Mouse (Mus musculus): ENCODE data around the gene Sirt1. TPM values are rescaled to one million over a fixed set of nuclear protein-coding genes. Genes with fewer than 3 reads are reported as not detected.
A peak's percentile ranks its signal among the peaks of the same experiment; 100 is the strongest.

The Sirt1 gene
- total and polyA plus RNA-seq, 3 experiments, result 9.1 to 19.8 TPM; not detected in 1

- TF ChIP-seq POLR2AphosphoS2 (IDR thresholded peaks at IDR 0.05; ENCODE audit: low read length) (peak; percentile 72; the same call in 1 of the 2 replicates), ZC3H11A (IDR thresholded peaks at IDR 0.05; ENCODE audit: low read depth, low read length) (no peak), TAL1 (IDR thresholded peaks at IDR 0.05; ENCODE audit: low read length) (peak; percentile 96), EP300 (IDR thresholded peaks at IDR 0.05; ENCODE audit: low read depth in 1 of 2, low read length in 2 of 2) (peak; percentile 98 to 99), HCFC1 (IDR thresholded peaks at IDR 0.05; ENCODE audit: low read depth, low read length) (peak; percentile 62), MAZ (IDR thresholded peaks at IDR 0.05; ENCODE audit: low read depth, low read length) (peak; percentile 72), TCF12 (IDR thresholded peaks at IDR 0.05; ENCODE audit: low read depth, low read length) (peak; percentile 100), KAT2A (conservative IDR thresholded peaks at IDR 0.05; ENCODE audit: low read depth, low read length) (peak; percentile 37; the same call in 1 of the 2 replicates), ELF1 (IDR thresholded peaks at IDR 0.05; ENCODE audit: low read depth, low read length) (peak; percentile 71), MYB (IDR thresholded peaks at IDR 0.05; ENCODE audit: low read depth, low read length) (peak; percentile 10; the same call in 1 of the 2 replicates), MAFK (IDR thresholded peaks at IDR 0.05; ENCODE audit: borderline replicate concordance, low read depth, low read length) (peak; percentile 63; the same call in 1 of the 2 replicates), BHLHE40 (IDR thresholded peaks at IDR 0.05; ENCODE audit: borderline replicate concordance, low read depth, low read length) (peak; percentile 91)
These were observed 104.5 kb downstream of the Sirt1 start (continued) for GRCm38 (mm10) chr10:63277010-63277409.

GRCm38 (mm10) chr10:63272868-63273267, 108.6 kb downstream of the Sirt1 start:
- H3K9me3 ChIP-seq (replicated peaks; ENCODE audit: insufficient read depth, low read length), result no peaks in the 10 kb centered on the region
- H3K27ac ChIP-seq (ENCODE audit: control insufficient read depth, low read depth, low read length), result peak overlapping the region; percentile 13; the same call in 1 of the 2 replicates
- no peak overlapping the region for H3K4me3 ChIP-seq (ENCODE audit: control insufficient read depth in 1 of 2, insufficient read depth in 1 of 2, low read depth in 2 of 2, low read length in 2 of 2)
- peaks cover 22 to 46% of the 10 kb centered on the region in 2 experiments for H3K36me3 ChIP-seq (ENCODE audit: control insufficient read depth in 1 of 2, insufficient read depth in 2 of 2, low read length in 2 of 2)
- DNase-seq (ENCODE audit: low read depth, low spot score), result peak; percentile 44
- H3K9ac ChIP-seq (ENCODE audit: control insufficient read depth, low read depth, low read length, poor library complexity, severe bottlenecking), result no peak overlapping the region
- H3K27me3 ChIP-seq (ENCODE audit: control insufficient read depth in 1 of 2, insufficient read depth in 2 of 2, low read length in 2 of 2), result no peaks in the 10 kb centered on the region
- H3K79me2 ChIP-seq (ENCODE audit: control insufficient read depth, insufficient read depth, low read length, poor library complexity), result peaks cover 3% of the 10 kb centered on the region
- peaks cover 20 to 24% of the 10 kb centered on the region in 2 experiments for H3K4me1 ChIP-seq (ENCODE audit: control insufficient read depth in 1 of 2, insufficient read depth in 2 of 2, low read length in 2 of 2)
- TF ChIP-seq GATA1 (IDR thresholded peaks at IDR 0.05; ENCODE audit: low read depth, low read length), result peak; percentile 65
- peak; percentile 66 to 70; a peak in 3 of 4 replicates for TF ChIP-seq EP300 (IDR thresholded peaks at IDR 0.05; ENCODE audit: low read depth in 1 of 2, low read length in 2 of 2)
- TF ChIP-seq CHD2 (IDR thresholded peaks at IDR 0.05; ENCODE audit: low read length), result no peak
- TF ChIP-seq MAZ (IDR thresholded peaks at IDR 0.05; ENCODE audit: low read depth, low read length), result 0 out of 2 replicates have a peak, but pooled peaks have one; percentile 34
- peak; percentile 62; the same call in 1 of the 2 replicates for TF ChIP-seq RCOR1 (IDR thresholded peaks at IDR 0.05; ENCODE audit: low read depth, low read length)
- TF ChIP-seq ZMIZ1 (IDR thresholded peaks at IDR 0.05; ENCODE audit: low read depth, low read length), result no peak
- TF ChIP-seq BHLHE40 (IDR thresholded peaks at IDR 0.05; ENCODE audit: borderline replicate concordance, low read depth, low read length), result 0 out of 2 replicates have a peak, but pooled peaks have one; percentile 26
- peak; percentile 82 for TF ChIP-seq TCF12 (IDR thresholded peaks at IDR 0.05; ENCODE audit: low read depth, low read length)
- no peak for TF ChIP-seq MAX (IDR thresholded peaks at IDR 0.05; ENCODE audit: low read length)
- TF ChIP-seq ETS1 (IDR thresholded peaks at IDR 0.05; ENCODE audit: low read depth, low read length), result 0 out of 2 replicates have a peak, but pooled peaks have one; percentile 31
- TF ChIP-seq TAL1 (IDR thresholded peaks at IDR 0.05; ENCODE audit: low read length), result peak; percentile 40
